Mouse (Mus musculus): ENCODE results near the gene Sorcs2. TPM values are rescaled to one million over a fixed set of nuclear protein-coding genes. Genes with fewer than 3 reads are reported as not detected.

The Sorcs2 gene
- polyA plus RNA-seq, 1 experiment = 2.3 TPM

- TF ChIP-seq POLR2A (IDR thresholded peaks at IDR 0.05; ENCODE audit: low read depth, low read length) = no peak
- no peak for TF ChIP-seq CTCF (IDR thresholded peaks at IDR 0.05; ENCODE audit: extremely low read depth, insufficient read depth, insufficient read length, insufficient replicate concordance)
- 75% methylated on average over 7 of the region's 7 CpGs for WGBS
- no peak for DNase-seq (ENCODE audit: low read depth in 1 of 2, low spot score in 2 of 2)
- Histone ChIP-seq H3K27ac (ENCODE audit: insufficient read depth, low read length) (no peak overlapping the region), H3K4me1 (ENCODE audit: control insufficient read depth, insufficient read depth, insufficient read length) (no peaks in the 10 kb centered on the region; the same call in 1 of the 2 replicates), H3K4me3 (ENCODE audit: extremely low read depth, insufficient read depth, insufficient read length) (no peak overlapping the region), H3K36me3 (ENCODE audit: control insufficient read depth, insufficient read depth, low read length) (no peaks in the 10 kb centered on the region), H3K27me3 (ENCODE audit: control insufficient read depth, insufficient read depth, low read length) (no peaks in the 10 kb centered on the region)
These were observed 219.7 kb downstream of the Sorcs2 start for GRCm38 (mm10) chr5:36178215-36178614.

- no peaks in the 10 kb centered on the region for H3K27me3 ChIP-seq (ENCODE audit: control insufficient read depth, insufficient read depth, low read length)
- TF ChIP-seq POLR2A (IDR thresholded peaks at IDR 0.05; ENCODE audit: low read depth, low read length) = no peak
- no peak for TF ChIP-seq CTCF (IDR thresholded peaks at IDR 0.05; ENCODE audit: extremely low read depth, insufficient read depth, insufficient read length, insufficient replicate concordance)
- no peaks in the 10 kb centered on the region; the same call in 1 of the 2 replicates for H3K4me1 ChIP-seq (ENCODE audit: control insufficient read depth, insufficient read depth, insufficient read length)
- no peak overlapping the region for H3K27ac ChIP-seq (ENCODE audit: insufficient read depth, low read length)
- no peak for DNase-seq (ENCODE audit: low read depth in 1 of 2, low spot score in 2 of 2)
- H3K4me3 ChIP-seq (ENCODE audit: extremely low read depth, insufficient read depth, insufficient read length) = no peak overlapping the region
- WGBS = 84% methylated on average over 4 of the region's 4 CpGs
- H3K36me3 ChIP-seq (ENCODE audit: control insufficient read depth, insufficient read depth, low read length) = no peaks in the 10 kb centered on the region
These were observed 221.1 kb downstream of the Sorcs2 start for GRCm38 (mm10) chr5:36176873-36177272.

- H3K4me3 ChIP-seq (ENCODE audit: extremely low read depth, insufficient read depth, insufficient read length) = no peak overlapping the region
- no peaks in the 10 kb centered on the region; the same call in 1 of the 2 replicates for H3K4me1 ChIP-seq (ENCODE audit: control insufficient read depth, insufficient read depth, insufficient read length)
- no peak for TF ChIP-seq CTCF (IDR thresholded peaks at IDR 0.05; ENCODE audit: extremely low read depth, insufficient read depth, insufficient read length, insufficient replicate concordance)
- TF ChIP-seq POLR2A (IDR thresholded peaks at IDR 0.05; ENCODE audit: low read depth, low read length) = no peak
- H3K27ac ChIP-seq (ENCODE audit: insufficient read depth, low read length) = no peak overlapping the region
- H3K27me3 ChIP-seq (ENCODE audit: control insufficient read depth, insufficient read depth, low read length) = no peaks in the 10 kb centered on the region
- WGBS = 73% methylated on average over 11 of the region's 11 CpGs
- DNase-seq (ENCODE audit: low read depth in 1 of 2, low spot score in 2 of 2) = no peak
- no peaks in the 10 kb centered on the region for H3K36me3 ChIP-seq (ENCODE audit: control insufficient read depth, insufficient read depth, low read length)
These were observed 221.5 kb downstream of the Sorcs2 start for GRCm38 (mm10) chr5:36176409-36176808.

GRCm38 (mm10) chr5:36174569-36175115, 223.3 kb downstream of the Sorcs2 start:
- TF ChIP-seq CTCF (IDR thresholded peaks at IDR 0.05; ENCODE audit: extremely low read depth, insufficient read depth, insufficient read length, insufficient replicate concordance) (no peak), POLR2A (IDR thresholded peaks at IDR 0.05; ENCODE audit: low read depth, low read length) (no peak)
- Histone ChIP-seq H3K27me3 (ENCODE audit: control insufficient read depth, insufficient read depth, low read length) (no peaks in the 10 kb centered on the region), H3K4me1 (ENCODE audit: control insufficient read depth, insufficient read depth, insufficient read length) (no peaks in the 10 kb centered on the region), H3K27ac (ENCODE audit: insufficient read depth, low read length) (no peak overlapping the region), H3K4me3 (ENCODE audit: extremely low read depth, insufficient read depth, insufficient read length) (no peak overlapping the region), H3K36me3 (ENCODE audit: control insufficient read depth, insufficient read depth, low read length) (no peaks in the 10 kb centered on the region)
- 85% methylated on average over 9 of the region's 9 CpGs for WGBS
- DNase-seq (ENCODE audit: low read depth in 1 of 2, low spot score in 2 of 2) = no peak

GRCm38 (mm10) chr5:36168963-36169650, 228.8 kb downstream of the Sorcs2 start:
- 90% methylated on average over 14 of the region's 14 CpGs for WGBS
- DNase-seq (ENCODE audit: low read depth in 1 of 2, low spot score in 2 of 2) = no peak

GRCm38 (mm10) chr5:36166346-36167013, 231.5 kb downstream of the Sorcs2 start:
- Histone ChIP-seq H3K4me1 (ENCODE audit: control insufficient read depth, insufficient read depth, insufficient read length) (no peaks in the 10 kb centered on the region), H3K27ac (ENCODE audit: insufficient read depth, low read length) (no peak overlapping the region), H3K36me3 (ENCODE audit: control insufficient read depth, insufficient read depth, low read length) (no peaks in the 10 kb centered on the region), H3K27me3 (ENCODE audit: control insufficient read depth, insufficient read depth, low read length) (no peaks in the 10 kb centered on the region), H3K4me3 (ENCODE audit: extremely low read depth, insufficient read depth, insufficient read length) (no peak overlapping the region)
- DNase-seq (ENCODE audit: low read depth in 1 of 2, low spot score in 2 of 2) = no peak
- 87% methylated on average over 6 of the region's 6 CpGs for WGBS
- TF ChIP-seq POLR2A (IDR thresholded peaks at IDR 0.05; ENCODE audit: low read depth, low read length) (no peak), CTCF (IDR thresholded peaks at IDR 0.05; ENCODE audit: extremely low read depth, insufficient read depth, insufficient read length, insufficient replicate concordance) (no peak)

More at GRCm38 (mm10) chr5:36168963-36169650, 228.8 kb downstream of the Sorcs2 start:
- H3K27me3 ChIP-seq (ENCODE audit: control insufficient read depth, insufficient read depth, low read length) = no peaks in the 10 kb centered on the region
- H3K36me3 ChIP-seq (ENCODE audit: control insufficient read depth, insufficient read depth, low read length) = no peaks in the 10 kb centered on the region
- H3K27ac ChIP-seq (ENCODE audit: insufficient read depth, low read length) = no peak overlapping the region
- TF ChIP-seq POLR2A (IDR thresholded peaks at IDR 0.05; ENCODE audit: low read depth, low read length) = no peak
- TF ChIP-seq CTCF (IDR thresholded peaks at IDR 0.05; ENCODE audit: extremely low read depth, insufficient read depth, insufficient read length, insufficient replicate concordance) = no peak
- no peaks in the 10 kb centered on the region for H3K4me1 ChIP-seq (ENCODE audit: control insufficient read depth, insufficient read depth, insufficient read length)
- H3K4me3 ChIP-seq (ENCODE audit: extremely low read depth, insufficient read depth, insufficient read length) = no peak overlapping the region

Measured in spleen, adult 2 months (tissue).